In the genomic region with DNA sequence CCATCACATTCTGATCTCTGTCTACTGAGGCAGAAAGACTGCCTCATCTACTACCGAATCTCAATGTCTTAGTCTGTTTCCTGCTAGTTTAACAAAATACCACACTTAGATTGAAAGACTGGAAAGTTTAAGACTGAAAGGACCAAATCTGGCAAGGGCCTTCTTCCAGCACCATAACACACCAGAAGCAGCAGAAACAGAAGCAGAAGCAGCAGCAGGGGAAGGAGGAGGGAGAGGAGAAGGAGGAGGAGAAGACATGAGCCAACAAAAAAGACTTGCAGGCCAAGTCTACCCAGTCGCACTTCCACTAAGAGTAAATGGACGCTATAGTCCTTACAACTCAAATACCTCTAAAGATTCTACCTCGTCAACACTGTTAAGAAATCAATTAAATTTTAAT, we compare ENCODE assay signal across 32 mouse cellular contexts.
"Had no signal": no experiment of that assay in that cellular context is flagged by ENCODE, and none has a peak within 500 bp of the region (broad histone marks: within the 10 kb centered on the region; RNA-seq: fewer than 3 reads in every experiment).

No protein-coding gene starts in this region.

- DNase-seq: heart, postnatal 10 days; heart, postnatal 14 days; heart, postnatal 36 days; heart, postnatal 4 days; kidney, adult 11 months; kidney, adult 18-20 months; kidney, adult 2 months; kidney, adult 8-10 months; kidney, adult 9 months; kidney, postnatal 10 days; kidney, postnatal 14 days; kidney, postnatal 25 days; kidney, postnatal 36 days; kidney, postnatal 4 days; layer of hippocampus, adult 9-11 months; layer of hippocampus, postnatal 36 days had no signal

- ATAC-seq: hindbrain, embryonic 16.5 days; hindbrain, postnatal 0 days; inflammation-experienced regulatory T-cells, adult 6 months; intestine, embryonic 15.5 days; intestine, embryonic 16.5 days; intestine, postnatal 0 days had no signal

- H3K4me3 ChIP-seq: heart, embryonic 12.5 days; heart, embryonic 13.5 days; heart, embryonic 15.5 days; hindbrain, embryonic 10.5 days; hindbrain, embryonic 12.5 days; hindbrain, embryonic 13.5 days; hindbrain, embryonic 15.5 days; intestine, embryonic 15.5 days; kidney, embryonic 15.5 days; layer of hippocampus, adult 2 months; left cerebral cortex, adult 2 months had no signal

- H3K4me1 ChIP-seq: hindbrain, embryonic 12.5 days; hindbrain, embryonic 13.5 days; hindbrain, embryonic 15.5 days; kidney, embryonic 15.5 days had no signal
